Mouse (Mus musculus): ENCODE results near the gene Olfr1358.
"Not testable (repeated sequence)": the region's sequence is repeated elsewhere in the genome, so short reads cannot be mapped to it uniquely, and the experiment has no call there.

Olfr1358 gene

GRCm38 (mm10) chr10:78517128-78517527, at the start of gene Olfr1358:
Gene Olfr1358, plus strand, starts transcription at chr10:78517428.
- no peak for DNase-seq (ENCODE audit: low spot score)

DNA sequence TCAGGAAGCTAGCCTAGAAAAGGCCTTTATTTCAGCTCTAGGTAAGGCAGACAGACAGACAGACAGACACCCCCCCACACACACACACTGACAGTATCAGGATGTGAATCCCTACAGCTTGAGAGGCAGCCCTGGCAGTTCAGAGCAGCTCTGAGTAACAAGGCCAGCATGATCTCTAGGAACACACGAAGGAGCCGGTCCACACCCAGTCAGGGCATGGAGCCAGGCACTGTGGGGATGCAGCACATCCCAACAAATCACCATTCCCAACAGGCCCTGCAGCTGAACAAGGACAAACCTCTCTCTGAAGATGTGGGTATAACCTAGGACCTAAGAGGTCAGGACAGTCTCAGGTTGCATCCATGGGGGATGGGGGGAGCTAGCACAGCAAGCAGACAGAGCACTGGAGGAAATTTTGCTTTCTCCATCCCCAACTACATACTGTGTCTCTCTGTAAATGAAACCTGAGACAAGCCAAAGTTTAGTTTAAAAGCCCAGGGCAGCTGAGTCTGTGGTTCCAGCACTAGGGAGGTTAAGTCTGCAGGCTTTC, 49.4 kb upstream of the Olfr1358 start:
- DNase-seq (ENCODE audit: low spot score): peak; percentile 53

DNA sequence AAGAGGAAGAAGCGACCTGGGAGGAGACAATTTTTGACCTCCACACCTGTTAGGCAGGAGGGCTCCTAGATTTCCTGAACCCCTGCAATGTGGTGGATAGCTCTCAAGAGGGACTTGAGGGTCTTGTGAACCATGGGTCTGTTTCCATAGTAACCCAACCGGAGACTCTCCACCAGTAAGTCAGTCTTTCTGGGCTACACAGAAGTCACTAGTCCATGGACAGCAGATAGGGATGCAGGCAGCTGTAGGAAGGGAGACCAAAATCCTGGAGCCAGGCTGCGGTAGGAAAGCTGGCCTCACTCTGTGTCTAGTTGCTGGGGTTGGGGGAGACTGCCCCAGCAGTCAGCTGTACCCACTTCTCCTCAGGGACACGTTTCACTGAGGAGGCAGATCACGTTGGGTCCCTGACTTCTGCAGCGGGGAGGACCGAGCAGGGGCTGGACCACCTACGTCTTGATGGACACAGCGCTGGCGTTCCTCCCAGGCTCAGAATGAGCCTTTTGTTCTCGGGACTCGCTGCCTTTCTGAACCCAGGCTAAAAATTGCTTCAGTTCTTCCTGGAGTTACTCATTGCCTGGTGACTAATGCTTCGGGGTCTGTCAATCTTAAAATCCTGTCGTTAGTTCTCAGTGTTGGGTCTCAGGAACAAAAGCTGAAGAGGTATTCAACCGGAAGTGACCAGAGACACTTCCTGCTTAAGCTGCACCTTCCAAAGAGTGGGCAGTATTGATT, 46.5 kb upstream of the Olfr1358 start:
- no peak for DNase-seq (ENCODE audit: low spot score)

DNA sequence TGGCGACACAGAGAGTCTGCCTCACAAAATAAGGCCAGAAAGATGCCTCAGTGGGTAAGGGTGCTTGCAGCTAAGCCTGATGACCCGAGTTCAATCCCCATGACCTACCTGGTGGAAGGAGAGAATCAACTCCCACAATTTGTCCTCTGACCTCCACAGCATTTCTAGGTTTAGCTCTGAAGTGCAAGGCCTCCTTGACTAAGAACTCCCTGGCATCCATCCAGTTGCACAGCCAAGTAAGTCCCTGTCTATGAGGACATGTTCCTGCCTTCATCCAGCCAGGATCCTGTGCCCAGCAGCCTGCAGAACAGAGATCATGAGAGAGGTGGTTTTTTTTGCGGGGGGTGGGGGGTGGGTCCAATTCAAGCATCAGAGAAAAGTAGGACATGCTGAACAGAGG, 45.2 kb upstream of the Olfr1358 start:
- DNase-seq (ENCODE audit: low spot score): no peak

- DNase-seq (ENCODE audit: low spot score): no peak
These were observed 43.8 kb upstream of the Olfr1358 start for GRCm38 (mm10) chr10:78473434-78473833.

DNA sequence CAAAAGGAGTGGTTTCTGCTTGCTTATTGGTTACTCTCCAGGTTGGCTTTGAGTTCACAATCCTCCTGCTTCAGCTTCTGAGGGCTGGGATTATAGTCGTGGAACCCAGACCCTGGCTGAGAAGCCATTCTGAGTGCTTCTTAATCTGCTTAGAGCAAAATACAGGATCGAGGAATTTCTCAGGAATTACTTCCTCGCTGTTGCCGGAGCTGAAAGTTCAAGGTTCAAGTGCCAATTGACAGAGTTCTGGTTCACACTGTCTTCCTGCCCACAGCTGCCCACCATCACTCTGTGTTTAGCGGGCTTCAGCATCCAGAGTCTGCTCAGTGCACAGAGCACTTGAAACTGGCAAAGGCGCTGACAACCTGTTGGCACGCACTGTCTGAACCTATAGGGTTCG, 42.5 kb upstream of the Olfr1358 start:
- no peak for DNase-seq (ENCODE audit: low spot score)

- no peak for DNase-seq (ENCODE audit: low spot score)
These were observed 40.4 kb upstream of the Olfr1358 start for GRCm38 (mm10) chr10:78476821-78477220.

GRCm38 (mm10) chr10:78480954-78481927, 36.0 kb upstream of the Olfr1358 start:
- no peak for DNase-seq (ENCODE audit: low spot score)

DNA sequence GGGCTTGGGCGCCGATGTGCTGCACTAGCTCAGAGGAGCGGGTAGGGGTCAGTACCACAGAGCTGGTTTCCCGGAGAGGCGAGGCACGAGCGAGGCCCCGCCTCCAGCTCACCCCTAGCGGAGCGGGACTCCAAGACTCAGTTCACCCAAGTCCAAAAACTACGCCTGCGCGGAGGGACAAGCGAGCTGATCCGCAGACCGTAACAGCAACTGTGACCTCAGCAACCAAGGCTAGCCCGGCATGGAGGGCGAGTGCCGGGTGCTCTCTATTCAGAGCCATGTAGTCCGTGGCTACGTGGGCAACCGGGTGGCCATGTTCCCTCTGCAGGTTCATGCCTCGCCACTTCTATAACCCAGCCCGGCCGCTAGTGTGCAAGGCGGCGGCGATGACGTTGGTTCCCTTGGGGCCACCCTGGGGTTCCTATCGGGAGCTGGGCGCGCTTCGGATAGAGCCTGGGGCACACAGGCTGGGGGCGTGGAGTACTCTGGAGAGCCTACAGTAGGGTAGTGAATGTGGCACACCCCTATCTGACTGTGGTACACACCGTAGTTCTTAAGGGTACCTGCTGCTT, 35.2 kb upstream of the Olfr1358 start:
- DNase-seq (ENCODE audit: low spot score): no peak

GRCm38 (mm10) chr10:78485369-78485768, 31.9 kb upstream of the Olfr1358 start:
- not testable (repeated sequence) for DNase-seq (ENCODE audit: low spot score)

DNA sequence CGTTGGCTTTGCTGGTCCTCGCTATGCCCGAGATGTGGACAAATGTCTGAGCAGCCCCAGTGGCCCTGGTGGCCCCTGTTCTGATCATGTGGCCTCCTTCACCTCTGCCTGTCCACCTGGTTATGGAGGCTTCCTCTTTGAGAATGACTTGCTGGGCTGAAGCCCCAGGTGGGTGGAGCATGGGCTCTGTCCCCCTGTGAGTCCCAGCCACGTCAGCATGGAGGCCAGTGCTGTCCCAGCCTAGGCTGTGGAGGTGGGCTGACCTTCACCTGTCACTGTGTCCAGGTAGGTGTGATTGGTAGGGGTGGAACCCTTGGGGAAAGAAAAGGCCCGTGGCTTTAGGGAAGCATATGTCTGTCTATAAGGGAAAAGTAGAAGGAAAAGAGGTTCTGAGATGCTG, 30.4 kb upstream of the Olfr1358 start:
- DNase-seq (ENCODE audit: low spot score): no peak

DNA sequence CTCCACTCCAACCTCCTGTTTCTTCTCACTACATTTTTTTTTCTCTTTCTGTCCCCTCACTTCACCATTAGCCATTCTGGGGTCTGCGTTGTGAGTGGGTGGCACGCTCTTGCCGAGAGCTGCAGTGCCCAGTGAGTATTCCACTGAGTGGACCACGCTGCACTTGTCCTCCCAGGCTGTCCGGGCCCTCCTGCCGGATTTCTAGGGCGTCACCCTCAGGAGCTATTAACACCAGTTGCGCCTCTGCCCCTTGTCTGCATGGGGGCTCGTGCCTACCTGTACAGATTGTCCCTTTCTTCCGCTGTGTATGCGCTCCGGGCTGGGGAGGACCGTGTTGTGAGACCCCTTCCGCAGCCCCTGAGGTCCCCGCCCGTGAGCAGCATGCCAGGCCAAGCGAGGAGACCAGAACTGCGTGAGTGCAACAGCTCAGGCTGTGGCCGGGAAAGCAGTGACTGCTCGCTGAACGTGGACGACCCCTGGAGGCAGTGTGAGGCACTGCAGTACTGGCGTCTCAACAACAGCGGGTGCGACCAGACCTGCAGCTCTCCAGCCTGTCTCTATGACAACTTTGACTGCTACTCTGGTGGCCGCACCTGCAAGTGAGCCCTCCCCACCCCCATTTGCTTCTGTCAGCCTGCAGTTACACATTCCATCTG, 29.7 kb upstream of the Olfr1358 start:
- peak; percentile 87 for DNase-seq (ENCODE audit: low spot score)

DNA sequence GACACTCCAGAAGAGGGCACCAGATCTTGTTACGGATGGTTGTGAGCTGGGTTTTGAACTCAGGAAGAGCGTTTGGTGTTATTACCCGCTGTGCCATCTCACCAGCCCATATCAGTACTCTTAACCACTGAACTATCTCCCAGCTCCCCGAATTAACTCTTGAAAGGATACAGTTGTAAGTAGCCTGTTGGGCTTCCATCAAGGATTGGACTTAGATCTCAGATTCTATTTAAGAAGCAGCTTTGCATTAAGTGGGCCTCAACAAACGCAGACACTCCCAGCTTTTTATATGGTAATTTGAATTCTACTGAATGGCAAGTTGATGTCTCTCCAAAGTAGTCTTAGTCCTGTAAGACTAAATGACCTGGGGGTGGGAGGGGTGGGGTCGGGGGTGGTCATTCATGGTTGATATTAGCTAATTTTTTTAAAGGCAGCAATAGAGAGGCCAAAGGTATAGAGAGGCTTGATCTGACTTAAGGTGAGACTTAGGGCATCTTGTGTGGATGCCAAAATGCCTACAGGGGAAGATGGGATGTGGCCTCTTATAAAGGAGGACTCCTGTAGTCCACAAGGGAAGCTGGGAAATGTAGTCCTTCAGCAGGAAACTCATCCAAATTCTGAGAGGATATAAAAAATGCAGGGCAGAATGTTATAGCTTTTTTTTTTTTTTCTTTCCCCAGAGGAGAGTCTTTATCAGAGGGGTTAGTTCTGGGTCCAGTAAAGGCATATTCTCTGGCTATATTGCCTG, 14.1 kb upstream of the Olfr1358 start:
- no peak for DNase-seq (ENCODE audit: low spot score)

DNA sequence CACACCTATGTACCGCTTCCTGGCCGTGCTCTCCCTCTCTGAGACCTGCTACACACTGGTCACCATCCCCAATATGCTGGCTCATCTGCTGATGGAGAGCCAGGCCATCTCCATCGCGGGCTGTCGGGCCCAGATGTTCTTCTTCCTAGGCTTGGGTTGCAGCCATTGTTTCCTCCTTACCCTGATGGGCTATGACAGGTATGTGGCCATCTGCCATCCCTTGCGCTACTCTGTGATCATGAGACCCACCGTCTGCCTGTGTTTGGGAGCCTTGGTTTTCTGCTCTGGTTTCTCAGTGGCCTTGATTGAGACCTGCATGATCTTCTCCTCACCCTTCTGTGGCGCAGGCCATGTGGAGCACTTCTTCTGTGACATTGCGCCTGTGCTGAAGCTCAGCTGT, 2.6 kb downstream of the Olfr1358 start:
- DNase-seq (ENCODE audit: low spot score): no peak

GRCm38 (mm10) chr10:78520260-78521005, 3.2 kb downstream of the Olfr1358 start:
- DNase-seq (ENCODE audit: low spot score): no peak

DNA sequence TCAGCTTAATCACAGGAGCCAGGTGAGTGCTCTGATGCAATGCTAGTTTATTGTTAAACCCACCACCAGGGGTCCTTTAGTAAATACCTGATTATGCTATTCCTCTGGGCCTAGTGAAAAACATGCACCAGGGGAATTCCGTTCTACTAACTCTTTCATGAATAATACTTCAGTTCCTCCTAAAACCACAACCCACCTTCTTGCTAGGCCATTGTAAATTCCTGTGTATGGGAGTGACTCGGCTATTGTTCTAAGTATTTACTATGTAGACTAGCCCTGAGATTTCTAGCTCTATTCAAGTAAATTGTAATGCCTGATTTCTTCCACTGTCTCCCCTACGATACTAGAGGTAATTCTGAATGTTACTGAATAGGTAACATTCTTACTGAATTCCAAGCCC, 7.8 kb downstream of the Olfr1358 start:
- DNase-seq (ENCODE audit: low spot score): not testable (repeated sequence)

DNA sequence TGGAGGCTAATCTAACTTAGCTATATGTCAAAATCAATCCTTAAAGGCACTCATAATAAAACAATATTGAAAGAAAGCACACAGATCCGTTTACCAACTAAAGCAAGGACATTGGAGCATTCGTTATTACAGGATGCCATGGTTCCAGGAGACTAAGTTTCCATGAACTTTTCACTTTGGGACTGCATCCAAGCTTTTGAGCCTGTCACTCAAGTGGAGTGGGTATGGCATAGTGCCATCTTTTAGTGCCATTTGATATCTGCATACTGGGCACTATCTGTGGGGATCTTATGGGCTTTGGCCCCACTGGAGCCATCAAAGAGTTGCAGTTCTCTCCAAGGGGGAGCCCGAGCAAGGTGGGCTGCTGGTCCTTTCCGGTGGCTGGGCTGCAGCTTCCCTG, 8.3 kb downstream of the Olfr1358 start:
- no peak for DNase-seq (ENCODE audit: low spot score)

GRCm38 (mm10) chr10:78540943-78541342, 23.7 kb downstream of the Olfr1358 start:
- peak; percentile 26 for DNase-seq (ENCODE audit: low spot score)

DNA sequence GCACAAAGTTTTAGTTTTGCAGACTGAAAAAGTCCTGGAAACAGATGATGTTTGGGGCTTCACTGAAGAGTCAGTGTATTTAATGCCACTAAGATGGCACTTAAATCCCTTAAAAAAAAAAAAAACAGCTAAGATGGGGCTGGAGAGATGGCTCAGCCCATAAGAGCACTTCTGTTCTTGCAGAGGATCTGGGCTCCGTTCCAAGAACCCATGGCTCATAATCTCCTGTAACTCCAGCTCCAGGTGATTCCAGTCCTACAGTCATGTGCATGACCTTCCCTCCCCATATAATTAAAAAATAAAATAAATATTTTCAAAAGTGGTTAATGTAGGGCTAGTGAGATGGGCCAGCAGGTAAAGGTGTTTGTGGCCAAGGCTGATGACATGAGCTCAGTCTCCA, 47.8 kb downstream of the Olfr1358 start:
- DNase-seq (ENCODE audit: low spot score): no peak

DNA sequence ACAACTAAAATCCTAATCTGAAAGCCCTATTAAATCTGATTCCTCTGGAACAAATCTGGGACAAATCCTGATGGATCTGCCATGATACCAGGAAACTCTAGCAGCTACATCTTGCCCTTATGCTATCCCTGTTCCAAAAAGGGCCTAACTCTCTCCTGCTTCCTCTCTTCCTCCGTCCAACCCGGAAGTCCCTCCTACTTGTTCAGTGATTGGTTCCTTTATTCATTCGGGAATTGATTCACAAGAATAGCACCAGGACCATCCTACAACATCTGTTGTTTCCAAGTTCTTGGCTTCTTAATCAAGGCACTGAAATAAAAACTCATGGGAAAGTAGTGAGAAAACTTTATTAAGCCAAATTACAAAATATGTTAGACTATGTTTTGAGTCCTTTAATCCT, 52.0 kb downstream of the Olfr1358 start:
- no peak for DNase-seq (ENCODE audit: low spot score)
